Mouse (Mus musculus) cerebellum, postnatal 10 days (tissue): ENCODE data around the gene Cyp2t4.

Experiments
- DNase-seq, 2 experiments: peaks; one replicate each; pipeline ENCODE4 v3.0.0; 2021; ENCODE audit warnings: mixed read lengths in 2 of 2

Gene Cyp2t4

DNA sequence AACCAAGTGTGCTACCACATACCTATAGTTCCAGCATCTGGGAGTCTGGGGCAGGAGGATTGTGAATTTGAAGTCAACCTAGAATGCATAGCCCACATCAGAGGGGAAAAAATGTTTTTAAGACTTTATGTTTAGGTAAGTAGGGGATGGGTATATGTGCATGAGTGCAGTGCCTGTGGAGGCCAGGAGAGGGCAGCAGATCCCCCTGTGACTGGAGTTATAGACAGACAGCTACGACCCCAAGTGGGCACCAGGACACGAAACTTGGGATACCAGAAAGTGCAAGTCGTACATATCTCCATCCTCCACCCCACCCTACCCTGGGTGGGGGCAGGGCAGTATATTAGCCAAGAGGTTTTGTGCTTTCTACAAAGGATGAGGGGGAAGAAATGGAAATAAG is 31.4 kb downstream of the Cyp2t4 start:
- peak; percentile 63 to 69 for DNase-seq

DNA sequence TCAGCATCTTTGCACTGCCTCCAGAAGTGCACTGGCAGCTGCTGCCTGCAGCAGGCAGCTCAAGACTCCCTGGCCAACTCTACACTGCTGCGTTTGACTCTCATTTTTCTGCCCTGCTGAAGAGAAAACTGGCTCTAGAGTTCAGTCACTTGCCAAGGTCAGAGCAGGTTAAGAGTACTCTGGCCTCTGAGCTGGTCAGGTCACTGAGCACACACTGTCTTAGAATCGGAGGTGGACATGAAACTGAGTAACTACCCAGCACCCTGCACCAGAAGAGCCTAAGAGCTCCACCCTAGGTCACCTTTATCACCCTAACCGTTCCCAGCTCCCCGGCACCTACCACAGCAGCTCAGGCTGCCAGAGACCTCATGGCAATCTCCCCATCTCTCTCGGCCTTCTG is 32.5 kb downstream of the Cyp2t4 start:
- no peak for DNase-seq

- peak; percentile 29 to 44 for DNase-seq
Observed at GRCm38 (mm10) chr7:27189271-27189931, 35.9 kb downstream of the Cyp2t4 start.

DNA sequence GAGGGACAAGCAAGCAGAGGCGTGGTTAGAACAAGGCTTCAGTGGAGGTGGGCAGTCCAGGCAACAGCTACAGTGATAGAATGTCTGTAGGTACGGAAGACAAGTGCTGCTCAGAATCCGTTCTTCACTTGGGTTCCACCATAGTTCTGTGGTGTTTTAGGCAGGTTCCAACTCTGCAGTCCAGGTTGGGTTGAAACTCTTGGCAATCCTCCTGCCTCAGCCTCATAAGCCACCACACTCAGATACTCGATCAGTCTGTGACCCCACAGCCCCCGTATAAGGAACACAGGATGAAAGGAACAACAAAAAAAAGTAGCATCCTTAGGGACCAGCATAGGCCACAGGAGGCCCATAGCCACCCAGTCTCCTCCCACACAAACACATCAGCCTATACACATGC is 38.9 kb downstream of the Cyp2t4 start:
- DNase-seq, result no peak

- no peak for DNase-seq
Observed at GRCm38 (mm10) chr7:27193731-27194130, 40.2 kb downstream of the Cyp2t4 start.

DNA sequence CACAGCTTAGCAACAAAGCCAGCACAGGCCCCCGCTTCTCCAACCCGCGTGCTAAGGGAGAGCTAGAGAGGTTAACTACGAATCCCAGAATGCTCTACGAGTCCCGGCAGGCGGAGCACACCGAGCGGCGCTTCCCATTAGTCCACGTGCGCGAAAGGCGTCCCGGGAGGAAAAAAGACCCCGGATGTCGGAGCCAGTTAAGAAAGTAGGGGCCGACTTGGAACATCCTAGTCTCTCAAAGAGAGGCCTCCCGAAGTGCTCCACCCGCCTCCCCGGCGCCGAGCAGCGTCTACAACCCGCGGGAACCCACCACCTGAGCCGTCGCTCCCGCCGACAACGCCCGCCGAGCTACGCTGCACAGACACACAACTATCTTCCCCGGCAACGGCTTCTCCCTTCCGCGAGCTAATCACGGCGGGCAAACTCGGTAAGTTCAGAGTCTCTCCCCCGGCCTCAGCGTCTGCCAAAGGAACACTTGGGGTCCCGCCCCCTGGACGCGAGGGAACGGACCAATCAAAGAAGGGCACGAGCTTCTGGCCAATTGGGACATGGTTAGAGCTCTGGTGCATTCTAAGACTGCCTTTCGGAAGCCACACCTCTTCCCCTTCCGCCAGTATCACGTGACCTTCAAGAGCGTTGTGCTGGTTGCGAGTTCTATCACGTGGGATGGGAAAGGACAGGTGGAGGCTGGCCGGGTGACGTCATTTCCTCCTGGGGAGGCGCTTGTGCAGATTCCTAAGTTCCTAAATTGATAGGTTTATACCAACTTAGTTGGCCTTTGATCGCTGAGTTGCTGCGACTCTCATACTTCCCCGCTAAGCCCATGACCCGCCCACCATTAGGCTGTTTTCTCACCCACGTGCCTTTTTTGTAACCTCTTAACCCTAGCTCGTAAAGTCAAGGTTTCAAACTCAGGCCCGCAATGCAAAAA is 42.4 kb downstream of the Cyp2t4 start, which contains the start of the genes BC024978 and Snrpa:
BC024978 (plus strand) TSS at position 101 of the 931 bp plus-strand sequence.
Snrpa (minus strand) TSS at position 591 of the 931 bp plus-strand sequence.
- peak; percentile 98 for DNase-seq

DNA sequence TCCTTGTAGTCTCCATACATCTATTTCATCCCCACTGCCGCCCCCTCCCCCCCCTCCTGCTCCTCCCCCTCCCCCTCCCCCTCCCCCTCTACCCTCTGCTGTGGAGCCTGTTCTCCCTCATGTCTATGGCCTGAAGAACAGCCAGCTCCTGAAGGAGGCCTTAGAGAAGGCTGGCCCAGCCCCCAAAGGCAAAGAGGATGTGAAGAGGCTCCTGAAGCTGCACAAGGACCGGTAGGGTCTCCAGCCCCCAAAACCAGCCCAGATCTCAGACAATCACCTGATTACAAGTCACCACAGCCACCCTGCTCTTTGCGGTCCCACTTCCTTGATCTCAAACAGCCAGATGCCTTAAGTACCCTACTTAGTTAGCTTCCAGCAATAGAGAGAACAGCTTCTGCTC is 43.6 kb downstream of the Cyp2t4 start:
- DNase-seq, result no peak

GRCm38 (mm10) chr7:27197634-27198033 is 44.1 kb downstream of the Cyp2t4 start:
- DNase-seq, result no peak

- DNase-seq, result no peak
Observed at GRCm38 (mm10) chr7:27198355-27198754, 44.8 kb downstream of the Cyp2t4 start.

- DNase-seq, result no peak
Observed at GRCm38 (mm10) chr7:27198779-27199178, 45.3 kb downstream of the Cyp2t4 start.

GRCm38 (mm10) chr7:27203730-27204449 is 50.4 kb downstream of the Cyp2t4 start:
- peak; percentile 46 to 49 for DNase-seq
